Mouse (Mus musculus): ENCODE measurements at regions not wholly inside any gene's neighbourhood (a gene's known extent, or its start where the extent isn't known, plus 50 kb on each side); places are given as distances from the start of the nearest gene placed in this dataset.
"Not testable (repeated sequence)": the region's sequence is repeated elsewhere in the genome, so short reads cannot be mapped to it uniquely, and the experiment has no call there.

DNA sequence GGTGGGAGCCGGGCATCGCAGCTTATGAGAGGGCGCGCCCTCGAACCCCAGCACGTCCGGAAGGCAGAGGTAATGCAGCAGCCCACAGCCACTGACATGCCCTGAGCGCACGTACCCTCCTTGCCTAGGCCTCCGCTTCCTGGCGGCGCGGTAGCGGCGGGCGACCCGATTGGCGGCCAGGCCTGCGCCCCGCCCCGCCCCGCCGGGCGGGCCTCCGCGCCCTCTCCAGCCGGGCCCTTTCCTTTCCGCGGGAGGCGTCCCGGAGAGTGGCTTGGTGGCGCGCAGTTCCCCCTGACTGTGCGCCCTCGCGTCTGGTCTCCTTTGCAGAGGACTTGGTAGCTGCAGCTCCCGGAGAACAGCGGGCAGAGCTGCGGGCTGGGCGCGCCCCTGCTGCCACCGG, 461.1 kb downstream of the Gm21863 start:
- H3K27me3 ChIP-seq (ENCODE audit: control insufficient read depth, insufficient read depth, low read length); H3K9ac ChIP-seq (ENCODE audit: low read depth, low read length); H3K36me3 ChIP-seq (ENCODE audit: control insufficient read depth, insufficient read depth, low read length); H3K27ac ChIP-seq; H3K79me2 ChIP-seq (replicated peaks; ENCODE audit: control insufficient read depth, insufficient read depth, low read length); H3K4me1 ChIP-seq (ENCODE audit: control insufficient read depth, insufficient read depth, low read length); H3K4me3 ChIP-seq; intact Hi-C loops (cut with DNase I): not testable (repeated sequence)
- 5% methylated on average over 39 of the region's 42 CpGs for WGBS
- peak in 1 of 2 experiments; percentile 20 for DNase-seq

DNA sequence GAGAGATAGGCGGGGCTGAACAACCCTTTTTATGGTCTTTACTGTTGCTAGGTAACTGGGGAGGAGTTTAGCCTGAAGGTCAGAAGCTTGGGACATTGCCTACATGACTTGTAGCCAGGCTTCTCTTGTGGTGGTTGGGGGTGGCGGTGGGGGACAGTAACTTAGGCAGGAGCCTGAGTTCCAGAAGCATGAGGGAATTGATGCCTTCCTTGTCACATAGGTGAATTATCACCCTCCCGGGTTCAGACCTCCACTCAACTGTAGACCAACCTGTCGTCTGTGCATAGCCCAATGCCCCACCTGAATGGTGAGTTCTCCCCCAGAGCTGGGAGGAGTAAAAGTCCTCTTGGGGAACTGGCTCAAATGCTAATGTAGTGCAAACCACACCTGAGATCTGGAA, 472.1 kb downstream of the Gm21863 start:
- H3K4me1 ChIP-seq (ENCODE audit: control insufficient read depth, insufficient read depth, low read length); H3K36me3 ChIP-seq (ENCODE audit: control insufficient read depth, insufficient read depth, low read length); intact Hi-C loops (cut with DNase I); H3K27ac ChIP-seq; H3K4me3 ChIP-seq; H3K79me2 ChIP-seq (replicated peaks; ENCODE audit: control insufficient read depth, insufficient read depth, low read length); DNase-seq; H3K9ac ChIP-seq (ENCODE audit: low read depth, low read length); H3K27me3 ChIP-seq (ENCODE audit: control insufficient read depth, insufficient read depth, low read length): not testable (repeated sequence)
- whole genome bisulfite sequencing, result 68% methylated on average over 3 of the region's 4 CpGs

DNA sequence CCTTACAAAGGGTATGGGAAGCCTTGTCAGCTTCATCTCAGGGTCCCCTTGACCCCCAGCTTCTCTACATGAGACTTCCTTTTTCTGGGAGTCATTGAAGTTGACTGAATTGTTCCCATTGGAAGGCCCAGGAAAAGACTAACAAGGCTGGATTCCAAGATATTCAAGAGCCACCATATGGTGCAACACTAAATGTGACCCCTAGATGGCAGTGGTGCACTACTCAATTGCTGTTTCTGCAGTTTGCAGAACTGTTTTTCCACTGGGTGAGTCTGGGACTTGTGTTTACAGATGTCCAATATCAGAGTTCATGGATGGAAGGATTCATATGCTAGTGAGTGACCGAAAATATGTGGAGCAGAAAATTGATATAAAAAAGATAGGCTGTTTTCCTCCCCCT, 510.3 kb downstream of the Gm21863 start:
- DNase-seq; H3K27ac ChIP-seq; H3K27me3 ChIP-seq (ENCODE audit: control insufficient read depth, insufficient read depth, low read length); intact Hi-C loops (cut with DNase I); H3K9ac ChIP-seq (ENCODE audit: low read depth, low read length); H3K79me2 ChIP-seq (replicated peaks; ENCODE audit: control insufficient read depth, insufficient read depth, low read length); H3K4me3 ChIP-seq; H3K36me3 ChIP-seq (ENCODE audit: control insufficient read depth, insufficient read depth, low read length); H3K4me1 ChIP-seq (ENCODE audit: control insufficient read depth, insufficient read depth, low read length): not testable (repeated sequence)
- peak; percentile 61 for TF ChIP-seq CTCF (IDR thresholded peaks at IDR 0.05)
- WGBS, result 40% methylated on average over 1 of the region's 1 CpGs

All from heart, adult 2 months (tissue).